Mouse (Mus musculus): ENCODE data around the gene Lrp4.

GRCm38 (mm10) chr2:91408031-91408430 is 49.3 kb upstream of the Lrp4 start:
- TF ChIP-seq POLR2A (IDR thresholded peaks at IDR 0.05; ENCODE audit: extremely low read depth, insufficient read depth, low read length) (no peak), CTCF (IDR thresholded peaks at IDR 0.05; ENCODE audit: extremely low read depth, insufficient read depth, low read length) (no peak)

Measured in cortical plate, adult 2 months (tissue).